Mouse (Mus musculus) midbrain, postnatal 0 days (tissue): ENCODE measurements around the gene Fkbpl. TPM values are rescaled to one million over a fixed set of nuclear protein-coding genes. Genes with fewer than 3 reads are reported as not detected.

Experiments used
- ATAC-seq: fragments of 200-750 bp; cut with Nextera tagmentation; 2 replicates; pipeline ENCODE4 v1.8.0; 2017; ENCODE audit warnings: moderate number of reproducible peaks, mild to moderate bottlenecking, moderate TSS enrichment, moderate library complexity; ENCODE audit not compliant: low FRiP score
- DNase-seq: peaks from one replicate; pipeline ENCODE4 v3.0.0-alpha.2; 2015; ENCODE audit warnings: low spot score
- H3K27ac ChIP-seq: fragments of 300-500 bp; sonication (generic); 2 replicates; pipeline ENCODE4 v1.5.1; 2014; ENCODE audit warnings: low read depth, mild to moderate bottlenecking, low read length, mixed read lengths
- H3K27me3 ChIP-seq: fragments of 300-500 bp; sonication (generic); 2 replicates; pipeline ENCODE4 v1.6.1; 2014; ENCODE audit warnings: low read length, control low read depth, mixed read lengths; ENCODE audit not compliant: insufficient read depth
- H3K36me3 ChIP-seq: fragments of 300-500 bp; sonication (generic); 2 replicates; pipeline ENCODE4 v1.6.1; 2014; ENCODE audit warnings: low read length, control low read depth, mixed read lengths; ENCODE audit not compliant: insufficient read depth
- H3K4me1 ChIP-seq: fragments of 300-500 bp; sonication (generic); 2 replicates; pipeline ENCODE4 v1.6.1; 2014; ENCODE audit warnings: mild to moderate bottlenecking, control low read depth, antibody characterized with exemption, low read length, mixed read lengths; ENCODE audit not compliant: insufficient read depth
- H3K4me2 ChIP-seq: fragments of 300-500 bp; sonication (generic); 2 replicates; pipeline ENCODE4 v1.6.1; 2014; ENCODE audit warnings: low read depth, mild to moderate bottlenecking, low read length, mixed read lengths; ENCODE audit not compliant: poor library complexity, severe bottlenecking
- H3K4me3 ChIP-seq: fragments of 300-500 bp; sonication (generic); 2 replicates; pipeline ENCODE4 v1.5.1; 2014; ENCODE audit warnings: low read depth, mild to moderate bottlenecking, low read length, moderate library complexity
- H3K9ac ChIP-seq: fragments of 300-500 bp; sonication (generic); replicated peaks from 2 replicates; pipeline ENCODE4 v1.6.1; 2014; ENCODE audit warnings: mild to moderate bottlenecking, low read length, moderate library complexity, mixed read lengths; ENCODE audit not compliant: poor library complexity, severe bottlenecking
- H3K9me3 ChIP-seq: fragments of 300-500 bp; sonication (generic); 2 replicates; pipeline ENCODE4 v1.6.1; 2016; ENCODE audit warnings: low read length, control low read depth
- CTCF ChIP-seq: IDR thresholded peaks from 2 replicates; pipeline ENCODE4 v1.5.1; 2016; ENCODE audit warnings: antibody characterized with exemption, mild to moderate bottlenecking
- WGBS: fragments of 180-500 bp; shearing (Covaris S2); extraction: QIAGEN DNeasy Blood & Tissue Kit; methylation state at CpG from one replicate; pipeline ENCODE4 v1.1.7; 2014; 5-methylcytosine and 5-hydroxymethylcytosine counted together
- polyA plus RNA-seq: library from polyadenylated mRNA; unstranded; fragments of >200 nt; fragmentation: Nextera tagmentation; extraction: Ambion mirVana; gene quantifications from 2 replicates; pipeline ENCODE4 v1.2.1, GENCODE M21; 2015
- total RNA-seq: library from RNA; depleted of rRNA; stranded (reverse); fragments of >200 nt; gene quantifications from 2 replicates; pipeline ENCODE4 v1.2.3, GENCODE M21; 2014

Fkbpl gene
- total and polyA plus RNA-seq, 2 experiments from 2014 or later: 6.2 to 10.7 TPM

DNA sequence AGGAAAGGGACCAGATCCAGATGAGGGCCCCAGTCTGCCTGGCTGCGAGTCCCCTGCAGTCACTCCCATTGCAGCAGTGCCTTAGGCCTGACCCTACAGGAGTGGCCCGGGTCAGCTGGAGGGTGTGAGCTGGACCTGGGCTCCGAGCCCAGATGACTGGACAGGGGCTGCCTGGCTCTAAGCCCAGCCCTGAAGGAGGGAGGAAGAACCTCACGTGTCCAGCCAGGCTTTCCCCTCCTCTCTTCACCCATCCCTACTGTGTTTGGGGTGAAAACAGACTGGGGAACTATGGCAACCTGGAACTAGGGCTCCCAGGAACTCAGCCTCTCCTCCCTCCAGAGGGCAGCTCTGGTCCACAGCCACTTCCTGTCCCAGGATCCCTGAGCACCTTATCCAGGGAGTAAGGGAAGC lies 11.0 kb downstream of the Fkbpl start:
- H3K36me3 ChIP-seq: peaks cover 40% of the 10 kb centered on the region
- H3K4me3 ChIP-seq: no peak overlapping the region
- H3K27me3 ChIP-seq: peaks cover 9% of the 10 kb centered on the region; the same call in 1 of the 2 replicates
- ATAC-seq (peak; percentile 18; the same call in 1 of the 2 replicates), DNase-seq (peak; percentile 75)
- no peak overlapping the region for H3K9ac ChIP-seq
- TF ChIP-seq CTCF: peak; percentile 49
- H3K4me1 ChIP-seq: no peaks in the 10 kb centered on the region
- no peaks in the 10 kb centered on the region for H3K9me3 ChIP-seq
- H3K4me2 ChIP-seq: no peak overlapping the region
- 53% methylated on average over 4 of the region's 4 CpGs for WGBS
- H3K27ac ChIP-seq: no peak overlapping the region

DNA sequence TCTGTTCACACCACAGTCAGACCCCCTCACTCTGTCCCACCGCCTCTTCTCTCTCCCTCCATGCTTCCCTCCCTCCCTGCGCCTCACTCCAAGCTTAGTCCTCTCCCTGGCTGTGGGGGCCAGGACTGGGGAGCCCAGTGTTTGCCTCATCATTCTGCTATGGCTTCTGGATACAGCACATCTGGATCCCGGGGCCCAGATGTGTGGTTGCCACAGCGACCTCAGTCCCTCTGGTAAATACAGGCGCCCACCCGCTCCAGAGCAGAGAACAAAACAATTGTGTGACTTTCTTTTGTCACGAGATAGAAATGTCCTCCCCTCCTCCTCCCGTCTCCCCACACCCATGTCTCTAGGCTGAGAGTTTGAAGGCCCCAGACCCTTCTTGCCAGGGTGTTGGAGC lies 12.1 kb downstream of the Fkbpl start:
- H3K9me3 ChIP-seq: no peaks in the 10 kb centered on the region
- ATAC-seq (no peak), DNase-seq (no peak)
- no peak overlapping the region for H3K4me2 ChIP-seq
- H3K27ac ChIP-seq: no peak overlapping the region
- TF ChIP-seq CTCF: no peak
- no peak overlapping the region for H3K9ac ChIP-seq
- peaks cover 29% of the 10 kb centered on the region for H3K36me3 ChIP-seq
- no peak overlapping the region for H3K4me3 ChIP-seq
- H3K27me3 ChIP-seq: peaks cover 9% of the 10 kb centered on the region; the same call in 1 of the 2 replicates
- no peaks in the 10 kb centered on the region for H3K4me1 ChIP-seq
- WGBS: 36% methylated on average over 8 of the region's 8 CpGs

DNA sequence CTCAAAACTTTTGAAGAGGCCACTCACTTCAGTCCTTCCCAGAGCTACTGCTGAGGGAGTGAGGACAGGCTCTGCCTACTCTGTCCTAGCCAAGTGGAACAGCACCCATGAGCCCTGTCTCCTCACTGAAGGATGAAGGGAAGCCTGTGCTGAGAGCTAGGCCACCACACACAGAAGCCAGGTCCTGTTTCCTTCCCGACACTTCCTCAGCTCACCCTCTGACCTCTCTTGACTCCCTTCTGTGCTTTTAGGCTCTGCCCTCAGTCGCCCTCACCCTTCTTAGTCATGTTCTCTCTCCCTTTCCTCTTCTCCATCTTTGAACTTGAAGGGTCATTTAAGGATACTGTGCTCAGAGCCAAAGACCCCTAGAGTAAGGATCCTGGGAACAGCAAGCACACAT lies 12.7 kb downstream of the Fkbpl start:
- Histone ChIP-seq H3K36me3 (peaks cover 23% of the 10 kb centered on the region), H3K9ac (no peak overlapping the region), H3K27ac (no peak overlapping the region), H3K9me3 (no peaks in the 10 kb centered on the region), H3K27me3 (peaks cover 9% of the 10 kb centered on the region; the same call in 1 of the 2 replicates), H3K4me2 (no peak overlapping the region), H3K4me3 (no peak overlapping the region), H3K4me1 (no peaks in the 10 kb centered on the region)
- ATAC-seq (no peak), DNase-seq (no peak)
- no peak for TF ChIP-seq CTCF
- WGBS: 39% methylated on average over 2 of the region's 2 CpGs

DNA sequence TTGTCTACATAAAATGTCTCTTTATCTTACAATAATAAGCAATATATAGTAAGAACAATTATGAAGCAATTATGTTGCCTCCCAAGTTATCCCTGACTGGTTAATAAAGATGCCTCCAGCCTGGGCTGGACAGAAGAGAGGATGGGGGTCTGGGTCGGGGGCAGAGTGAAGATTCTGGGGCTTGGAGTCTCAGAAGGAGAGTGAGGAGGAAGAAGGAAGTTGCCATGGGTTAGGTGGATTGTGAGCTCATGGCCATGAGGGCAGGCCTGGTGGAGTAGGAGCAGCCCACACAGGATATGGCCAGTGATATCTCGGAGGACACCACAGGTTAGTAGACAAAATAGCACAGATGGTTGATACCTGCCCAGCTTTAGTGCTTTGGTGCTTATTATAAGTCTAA lies 13.6 kb downstream of the Fkbpl start:
- Histone ChIP-seq H3K4me2 (no peak overlapping the region), H3K36me3 (peaks cover 14% of the 10 kb centered on the region), H3K9ac (no peak overlapping the region), H3K9me3 (no peaks in the 10 kb centered on the region), H3K27me3 (peaks cover 9% of the 10 kb centered on the region; the same call in 1 of the 2 replicates), H3K27ac (no peak overlapping the region), H3K4me3 (no peak overlapping the region), H3K4me1 (no peaks in the 10 kb centered on the region)
- DNase-seq (no peak), ATAC-seq (no peak)
- TF ChIP-seq CTCF: no peak
- 81% methylated on average over 2 of the region's 2 CpGs for WGBS

DNA sequence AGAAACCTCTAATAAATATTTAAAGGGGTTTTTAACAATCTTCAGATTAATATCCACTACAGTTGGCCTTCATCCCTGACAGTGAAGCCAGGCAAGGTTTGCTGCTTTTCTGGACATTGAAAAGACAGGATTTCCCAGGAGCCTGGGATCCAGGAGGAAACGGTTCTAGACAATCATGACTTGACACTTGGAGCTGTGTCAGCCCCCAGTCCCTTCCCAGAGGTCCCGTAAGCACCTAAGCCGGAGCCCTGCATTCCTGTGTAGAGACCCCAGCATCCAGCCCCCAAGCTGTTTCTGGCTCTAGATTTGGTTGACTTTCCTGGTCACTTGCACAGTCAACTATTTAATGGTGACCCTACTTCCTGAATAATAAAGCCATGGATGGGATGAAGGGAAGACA lies 14.0 kb downstream of the Fkbpl start:
- no peak for DNase-seq

DNA sequence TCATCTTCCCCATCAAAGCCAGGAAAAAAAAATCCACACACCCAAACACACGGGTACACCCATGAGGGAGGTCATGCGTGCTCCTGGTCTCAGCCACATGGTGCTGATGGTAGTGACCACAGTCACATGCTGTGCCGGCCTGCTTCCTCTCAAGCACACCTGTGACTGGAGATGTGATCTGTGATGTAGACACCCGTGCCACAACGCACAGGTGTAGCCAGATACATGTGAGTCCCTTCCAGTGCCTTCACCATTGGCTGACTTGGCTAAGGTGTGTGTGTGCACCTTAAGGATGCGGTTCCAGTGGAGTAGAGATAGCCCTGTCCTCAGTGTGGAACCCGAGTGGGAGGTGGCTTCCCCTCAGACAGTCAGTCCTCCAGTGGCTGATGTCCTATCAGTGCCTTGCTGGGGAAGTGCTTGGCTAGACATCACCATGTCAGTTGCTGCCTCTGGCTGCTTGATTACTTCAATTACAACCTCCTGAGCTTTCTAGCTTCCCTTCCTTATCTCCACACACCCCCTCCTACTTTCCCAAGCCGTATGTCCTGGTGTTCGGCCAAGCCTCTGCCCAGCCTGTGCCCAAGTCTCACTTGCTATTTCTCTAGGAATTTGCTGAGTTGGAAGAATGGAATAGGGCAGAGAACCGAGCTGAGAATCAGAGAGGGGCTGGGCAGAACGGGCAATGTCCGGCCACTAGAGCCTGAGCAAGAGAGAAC lies 14.8 kb downstream of the Fkbpl start:
- 68% methylated on average over 12 of the region's 12 CpGs for WGBS
- DNase-seq: no peak

More for the DNA sequence above, 14.0 kb downstream of the Fkbpl start:
- no peak for TF ChIP-seq CTCF
- H3K27ac ChIP-seq: no peak overlapping the region
- H3K9me3 ChIP-seq: no peaks in the 10 kb centered on the region
- H3K4me2 ChIP-seq: no peak overlapping the region
- H3K4me3 ChIP-seq: no peak overlapping the region
- ATAC-seq: no peak
- H3K4me1 ChIP-seq: no peaks in the 10 kb centered on the region
- H3K27me3 ChIP-seq: peaks cover 9% of the 10 kb centered on the region; the same call in 1 of the 2 replicates
- WGBS: 78% methylated on average over 3 of the region's 3 CpGs
- peaks cover 10% of the 10 kb centered on the region for H3K36me3 ChIP-seq
- no peak overlapping the region for H3K9ac ChIP-seq

More for the DNA sequence above, 14.8 kb downstream of the Fkbpl start:
- Histone ChIP-seq H3K4me3 (no peak overlapping the region), H3K27me3 (peaks cover 9% of the 10 kb centered on the region; the same call in 1 of the 2 replicates), H3K4me2 (no peak overlapping the region), H3K36me3 (peaks cover 3% of the 10 kb centered on the region), H3K9me3 (no peaks in the 10 kb centered on the region), H3K27ac (no peak overlapping the region), H3K9ac (no peak overlapping the region), H3K4me1 (no peaks in the 10 kb centered on the region)
- TF ChIP-seq CTCF: no peak
- ATAC-seq: no peak
